Mouse (Mus musculus) gonadal fat pad, adult 2 months (tissue): ENCODE data around the gene Wdr74. TPM values are rescaled to one million over a fixed set of nuclear protein-coding genes. Genes with fewer than 3 reads are reported as not detected.

ENCODE experiments used
- DNase-seq: peaks from one replicate; pipeline ENCODE4 v3.0.0-alpha.2; 2012; ENCODE audit warnings: low read depth
- polyA plus RNA-seq: library from polyadenylated mRNA; depleted of rRNA; stranded (reverse); fragments of >200 nt; gene quantifications from 2 replicates; pipeline ENCODE4 v1.2.3, GENCODE M21; 2012; rRNA removed

Gene Wdr74
- 30.1 and 32.2 TPM in 2 replicates for polyA plus RNA-seq

DNA sequence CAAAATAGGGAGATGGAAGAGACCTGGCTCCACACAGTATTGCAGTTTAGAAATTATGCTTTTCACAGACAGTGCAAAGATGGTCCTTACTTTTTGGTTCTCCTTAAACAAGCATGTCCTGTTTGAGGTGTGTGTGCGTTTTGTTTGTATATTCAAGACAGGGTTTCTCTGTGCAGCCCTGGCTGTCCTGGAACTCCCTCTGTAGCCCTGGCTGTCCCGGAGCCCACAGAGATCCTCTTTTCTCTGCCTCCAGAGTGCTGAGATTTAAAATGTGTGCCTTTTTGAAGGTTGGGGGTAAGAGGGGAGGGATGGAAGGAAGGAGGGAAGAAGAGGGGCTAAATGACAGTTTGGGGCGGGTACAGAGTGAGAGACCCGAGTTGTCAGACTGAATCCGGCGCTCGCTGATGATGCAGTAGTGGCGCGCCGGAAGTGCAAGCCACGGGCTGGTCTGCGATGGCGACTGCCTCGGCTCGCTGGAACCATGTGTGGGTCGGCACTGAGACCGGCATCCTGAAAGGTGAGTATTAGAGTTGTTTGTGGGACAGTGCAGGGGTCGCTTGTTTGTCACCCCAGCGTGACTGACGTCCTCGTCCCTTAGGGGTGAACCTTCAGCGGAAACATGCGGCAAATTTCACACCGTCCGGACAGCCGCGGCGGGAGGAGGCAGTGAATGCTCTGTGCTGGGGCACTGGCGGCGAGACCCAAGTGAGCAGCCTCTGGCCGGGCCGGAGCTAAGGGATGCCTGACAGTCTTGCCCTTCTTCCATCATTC lies at the start of gene Wdr74:
Wdr74 (plus strand) TSS at position 439 of the 771 bp plus-strand sequence.
- no peak for DNase-seq

DNA sequence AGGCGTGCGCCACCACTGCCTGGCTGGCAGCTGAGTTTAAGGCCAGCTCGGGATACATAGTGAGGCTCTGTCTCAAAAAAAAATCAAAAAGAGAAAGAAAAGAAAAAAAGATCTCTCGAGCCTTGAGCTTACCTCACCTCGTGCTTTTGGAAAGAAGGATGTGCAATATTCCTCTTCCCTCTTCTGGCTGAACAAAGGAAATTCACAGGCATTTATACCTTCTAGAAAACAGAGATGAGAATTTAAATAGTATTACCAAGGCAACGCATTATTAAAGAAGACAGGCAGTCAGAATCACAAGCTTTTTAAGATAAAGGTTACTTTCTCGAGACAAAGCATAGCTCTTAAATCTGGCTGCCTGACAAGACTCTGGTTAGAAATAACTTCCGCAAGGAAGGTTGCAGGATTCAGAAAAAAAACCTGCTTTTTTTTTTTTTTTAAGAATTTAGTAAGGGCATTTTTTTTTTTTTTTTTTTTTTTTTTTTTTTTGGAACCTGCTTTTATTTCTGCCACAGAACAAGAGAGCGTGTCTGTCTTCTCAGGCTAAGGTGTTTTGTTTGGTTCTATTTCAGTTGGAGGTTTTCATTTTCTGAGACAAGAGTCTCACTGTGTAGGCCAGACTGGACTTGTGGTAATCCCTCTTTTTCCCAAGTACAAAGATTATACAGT lies 43.6 kb upstream of the Wdr74 start:
- DNase-seq, result no peak

- DNase-seq, result no peak
Measured at GRCm38 (mm10) chr19:8692740-8693139, 42.9 kb upstream of the Wdr74 start.

DNA sequence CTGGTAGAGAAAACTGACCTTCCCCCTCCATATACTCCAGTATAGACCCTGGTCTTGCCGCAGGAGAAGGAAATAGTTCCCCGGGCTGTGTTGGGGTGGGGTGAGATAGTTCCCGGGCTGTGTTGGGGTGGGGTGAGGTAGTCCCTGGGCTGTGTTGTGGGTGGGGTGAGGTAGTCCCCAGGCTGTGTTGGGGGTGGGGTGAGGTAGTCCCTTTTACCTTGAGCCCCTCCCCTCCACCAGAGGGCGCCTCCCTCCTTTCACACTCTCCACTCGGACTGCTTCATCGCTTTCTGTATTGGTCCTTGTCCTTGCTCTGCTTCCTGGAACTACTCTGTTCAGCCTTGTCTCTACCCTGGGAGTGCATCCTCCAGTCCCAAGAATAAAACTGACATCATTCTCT lies 40.3 kb upstream of the Wdr74 start:
- no peak for DNase-seq

DNA sequence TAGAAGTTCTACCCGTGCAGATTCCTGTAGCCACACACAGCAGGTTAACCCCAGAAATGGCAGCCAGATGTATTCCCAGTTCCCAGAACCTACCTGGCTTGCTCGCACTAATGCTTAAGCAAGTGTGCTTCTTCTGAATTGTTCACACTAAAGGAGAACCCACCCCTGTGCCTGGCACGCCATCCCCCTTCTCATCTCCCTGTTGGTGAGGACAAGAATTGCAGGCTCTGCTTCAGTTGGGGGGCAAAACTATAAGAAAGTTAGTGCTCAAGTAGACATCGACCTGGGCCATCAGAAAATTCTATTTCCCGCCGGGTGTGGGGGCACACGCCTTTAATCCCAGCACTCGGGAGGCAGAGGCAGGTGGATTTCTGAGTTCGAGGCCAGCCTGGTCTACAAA lies 36.0 kb upstream of the Wdr74 start:
- no peak for DNase-seq

DNA sequence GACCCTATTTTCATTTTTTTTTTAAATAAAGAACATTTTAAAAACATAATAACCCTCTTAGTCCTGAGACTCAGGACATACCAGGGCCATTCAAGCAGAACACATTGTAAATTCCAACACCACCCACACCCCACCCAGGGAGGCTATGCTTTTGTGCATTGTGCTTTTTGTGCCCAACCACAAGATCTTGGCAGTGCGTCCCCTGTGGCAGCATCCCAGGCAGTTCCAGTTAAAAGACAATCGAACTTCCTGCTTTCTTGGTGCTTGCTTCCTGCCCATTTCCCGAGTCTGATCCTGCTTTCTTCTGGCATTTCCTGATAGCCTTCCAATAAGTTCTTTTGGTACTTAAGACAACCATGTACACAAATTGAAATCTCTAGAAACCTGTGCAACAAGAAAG lies 33.2 kb upstream of the Wdr74 start:
- DNase-seq, result no peak

DNA sequence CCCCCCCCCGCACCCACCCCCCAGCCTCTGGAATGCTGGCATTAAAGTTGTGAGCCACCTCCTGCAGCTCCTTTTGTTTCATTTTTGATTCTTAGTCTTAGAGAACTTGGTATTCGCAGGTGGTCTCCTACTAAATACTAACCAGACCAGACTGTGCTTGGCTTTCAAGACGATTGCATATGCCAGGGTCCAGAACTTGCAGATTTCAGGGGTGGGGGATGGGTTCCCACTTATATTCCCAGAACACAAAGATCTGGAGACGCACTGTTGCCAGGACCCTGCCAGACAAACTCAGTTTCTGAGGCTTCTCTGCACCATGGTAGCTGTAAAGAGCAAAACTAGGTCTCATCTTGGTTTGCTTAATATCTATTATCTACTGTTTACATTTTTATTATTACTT lies 32.1 kb upstream of the Wdr74 start:
- no peak for DNase-seq

DNA sequence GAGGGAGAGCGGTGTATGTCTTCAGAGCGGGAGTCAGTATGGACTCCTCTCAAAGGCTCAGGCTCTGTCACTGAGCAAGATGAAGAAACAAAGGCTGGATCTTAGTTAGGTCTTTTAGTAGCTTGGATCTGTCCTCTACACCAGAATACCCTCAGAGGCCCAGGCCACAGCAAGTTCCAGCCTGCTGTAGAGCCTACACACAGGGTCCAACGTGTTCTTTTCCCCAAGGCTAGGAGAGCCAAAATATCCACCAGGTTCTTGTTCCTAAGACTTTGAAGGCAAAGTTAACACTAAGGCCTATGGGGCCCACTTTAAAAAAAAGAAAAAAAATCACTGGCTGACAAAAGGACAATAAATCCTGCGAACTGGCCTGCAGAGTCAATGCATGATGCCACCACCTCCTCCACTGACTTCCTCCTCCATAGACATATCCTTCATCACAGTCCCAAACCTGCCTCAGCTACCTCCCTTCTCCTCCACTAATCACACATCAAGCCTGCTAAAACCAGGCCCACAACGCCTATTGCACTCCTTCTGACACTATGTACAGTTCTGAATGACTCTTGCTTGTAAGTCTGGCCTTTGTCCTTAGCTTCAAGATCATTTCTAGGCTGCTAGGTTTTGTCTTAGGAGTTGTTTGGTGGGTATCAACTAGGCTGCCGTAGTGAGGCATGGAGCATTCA lies 30.5 kb upstream of the Wdr74 start:
- DNase-seq, result peak; percentile 93

DNA sequence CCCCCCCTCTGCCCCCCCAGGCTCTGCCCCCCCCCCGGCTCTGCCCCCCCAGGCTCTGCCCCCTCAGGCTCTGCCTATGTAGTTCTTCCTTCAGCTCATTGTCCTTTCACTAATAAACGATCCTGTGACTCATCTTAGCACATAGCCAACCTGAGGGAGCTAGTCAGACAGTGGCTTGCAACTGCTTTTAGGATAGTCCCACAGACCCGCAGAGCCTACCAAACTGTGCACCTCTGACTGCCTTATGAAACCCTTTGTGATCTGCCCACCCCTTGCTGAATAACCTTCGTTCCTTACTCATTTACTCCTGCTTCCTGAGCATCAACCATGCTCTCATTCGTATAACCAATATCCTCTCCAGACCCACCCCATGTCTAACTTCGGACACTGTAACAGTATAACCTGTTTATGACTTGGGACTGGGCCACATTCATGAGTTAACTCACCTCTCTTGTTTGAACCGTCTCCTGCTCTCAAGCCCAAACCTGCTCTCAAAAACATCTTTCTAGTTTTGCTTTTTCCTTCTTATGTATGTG lies 29.4 kb upstream of the Wdr74 start:
- DNase-seq, result no peak

GRCm38 (mm10) chr19:8706930-8707329 lies 28.7 kb upstream of the Wdr74 start:
- no peak for DNase-seq

- no peak for DNase-seq
Measured at GRCm38 (mm10) chr19:8708954-8709353, 26.7 kb upstream of the Wdr74 start.

GRCm38 (mm10) chr19:8710057-8710456 lies 25.6 kb upstream of the Wdr74 start:
- DNase-seq, result peak; percentile 100

DNA sequence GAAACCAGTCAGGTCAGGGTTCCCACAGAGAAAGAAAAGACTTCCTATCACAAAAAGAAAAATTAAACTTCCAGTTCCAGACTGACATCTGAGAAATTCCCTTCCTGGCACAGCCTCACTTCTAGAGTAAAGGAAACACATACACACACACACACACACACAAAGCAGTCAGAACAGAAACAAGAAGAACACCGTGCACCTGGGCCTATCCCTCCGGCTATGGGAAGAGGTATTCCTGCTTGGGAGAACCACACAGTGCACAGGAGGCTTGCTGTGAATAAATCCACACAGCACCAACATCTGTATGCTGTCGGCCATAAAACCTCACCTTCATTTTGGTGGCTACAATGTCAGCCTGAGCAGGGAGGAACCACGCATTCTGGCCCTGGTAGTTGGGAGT lies 24.1 kb upstream of the Wdr74 start:
- DNase-seq, result no peak

- DNase-seq, result no peak
Measured at GRCm38 (mm10) chr19:8711949-8712869, 23.4 kb upstream of the Wdr74 start.

DNA sequence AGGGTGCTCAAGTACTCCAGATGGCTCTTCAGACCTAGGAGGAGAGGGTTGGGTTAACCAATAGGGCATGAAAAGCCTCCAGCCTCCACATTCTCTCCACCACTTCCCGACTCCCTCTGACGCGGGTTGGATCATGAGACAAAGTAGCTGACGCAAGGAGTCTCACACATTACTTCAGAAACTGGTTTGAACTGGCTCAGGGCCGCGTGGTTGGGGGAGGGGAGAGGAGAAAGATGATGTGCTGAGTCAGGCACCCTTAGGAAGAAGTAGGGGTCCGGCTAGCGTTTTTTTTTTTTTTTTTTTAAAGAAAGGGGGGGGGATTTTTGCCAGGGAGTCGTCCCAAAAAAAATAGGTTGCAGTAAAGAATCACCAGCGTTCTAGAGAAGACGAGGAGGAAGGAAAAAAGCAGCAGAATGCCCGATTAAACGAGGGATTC lies 22.7 kb upstream of the Wdr74 start:
- DNase-seq, result no peak

DNA sequence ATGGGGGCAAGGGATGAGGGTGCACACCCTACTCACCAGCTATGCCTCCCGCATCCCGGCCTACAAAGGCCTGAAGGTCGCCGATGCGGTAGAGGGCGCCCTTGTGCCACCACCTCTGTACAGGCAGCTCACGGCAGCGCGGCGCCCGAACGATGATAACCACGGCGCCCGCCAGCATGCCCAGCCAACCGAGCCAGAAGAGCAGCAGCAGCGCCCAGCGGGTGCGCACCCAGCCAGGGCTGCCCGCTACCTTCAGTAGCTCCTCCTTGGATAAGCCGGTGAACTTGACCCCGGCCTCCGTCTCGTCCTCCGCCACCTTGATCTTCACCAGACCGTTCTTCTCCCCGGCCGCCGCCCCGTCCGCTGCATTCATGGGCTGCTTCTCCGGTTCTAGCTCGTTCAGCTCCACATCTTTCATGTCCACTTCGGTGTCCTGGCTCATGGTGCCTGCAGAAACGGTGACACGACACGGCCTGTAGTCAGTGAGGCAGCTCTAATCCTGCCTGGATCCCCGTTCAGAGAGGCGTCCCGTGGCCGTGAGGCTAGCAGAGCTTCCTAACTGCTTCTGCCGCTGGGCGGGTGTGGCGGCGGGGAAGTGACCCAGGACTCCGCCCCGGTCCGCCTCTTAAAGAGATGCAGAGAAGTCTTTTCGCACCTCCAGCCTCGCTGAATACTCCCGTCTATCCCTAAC lies 22.2 kb upstream of the Wdr74 start:
- no peak for DNase-seq

DNA sequence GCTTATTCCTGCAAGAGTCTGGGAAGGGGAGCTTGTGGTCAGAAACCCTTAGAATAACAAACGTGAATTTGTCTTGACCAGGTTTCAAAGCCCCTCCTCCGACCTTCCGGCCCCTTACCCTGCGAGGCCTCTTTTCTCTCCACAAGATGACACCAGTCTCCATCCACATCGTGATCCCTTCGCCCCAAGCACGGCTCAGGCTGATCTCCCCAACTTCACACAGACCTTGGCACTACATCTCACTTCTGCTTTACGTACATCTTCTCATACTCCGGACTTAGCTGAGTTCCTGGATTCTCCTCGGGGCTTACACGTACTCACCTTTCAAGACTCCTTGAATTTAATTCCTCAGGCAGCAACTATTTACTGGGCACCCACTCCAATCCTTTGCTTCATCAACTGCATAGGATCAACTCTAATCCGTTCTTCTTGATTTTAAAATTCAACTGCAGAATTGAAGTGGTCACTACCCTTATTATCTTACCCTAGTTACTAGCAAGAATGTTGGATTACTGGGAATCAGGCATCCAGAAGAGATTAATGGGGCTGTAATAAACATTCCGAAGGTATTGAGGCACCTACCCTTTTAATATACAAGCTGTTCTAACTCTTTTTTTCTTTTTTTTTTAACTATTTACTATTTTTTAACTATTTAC lies 21.5 kb upstream of the Wdr74 start:
- no peak for DNase-seq

- no peak for DNase-seq
Measured at GRCm38 (mm10) chr19:8714653-8715481, 20.8 kb upstream of the Wdr74 start.
